Mouse (Mus musculus) forebrain, embryonic 11.5 days (tissue): ENCODE measurements at regions not wholly inside any gene's neighbourhood (a gene's known extent, or its start where the extent isn't known, plus 50 kb on each side); places are given as distances from the start of the nearest gene placed in this dataset.
A peak's percentile ranks its signal among the peaks of the same experiment; 100 is the strongest.

Experiments used
- ATAC-seq: fragments of 200-750 bp; cut with Nextera tagmentation; replicated peaks from 2 replicates; pipeline ENCODE4 v1.8.0; 2017; ENCODE audit warnings: moderate TSS enrichment; ENCODE audit not compliant: low FRiP score
- DNase-seq: peaks from one replicate; pipeline ENCODE4 v3.0.0-alpha.2; 2017; ENCODE audit warnings: low spot score
- H3K27ac ChIP-seq: fragments of 300-500 bp; sonication (generic); 2 replicates; pipeline ENCODE4 v1.5.1; 2014; ENCODE audit warnings: low read depth, low read length
- H3K27me3 ChIP-seq: fragments of 300-500 bp; sonication (generic); 2 replicates; pipeline ENCODE4 v1.6.1; 2014; ENCODE audit warnings: mild to moderate bottlenecking, low read length, mixed read lengths; ENCODE audit not compliant: control insufficient read depth, insufficient read depth
- H3K36me3 ChIP-seq: fragments of 300-500 bp; sonication (generic); 2 replicates; pipeline ENCODE4 v1.6.1; 2014; ENCODE audit warnings: mild to moderate bottlenecking, low read length, moderate library complexity, mixed read lengths; ENCODE audit not compliant: control insufficient read depth, insufficient read depth
- H3K4me1 ChIP-seq: fragments of 300-500 bp; sonication (generic); replicated peaks from 2 replicates; pipeline ENCODE4 v1.6.1; 2014; ENCODE audit warnings: low read length, mixed read lengths; ENCODE audit not compliant: control insufficient read depth, insufficient read depth
- H3K4me2 ChIP-seq: fragments of 300-500 bp; sonication (generic); 2 replicates; pipeline ENCODE4 v1.6.1; 2014; ENCODE audit warnings: low read depth, mild to moderate bottlenecking, low read length, moderate library complexity, mixed read lengths; ENCODE audit not compliant: severe bottlenecking
- H3K4me3 ChIP-seq: fragments of 300-500 bp; sonication (generic); 2 replicates; pipeline ENCODE4 v1.5.1; 2014; ENCODE audit warnings: low read depth, low read length
- H3K9ac ChIP-seq: fragments of 300-500 bp; sonication (generic); 2 replicates; pipeline ENCODE4 v1.6.1; 2014; ENCODE audit warnings: low read length
- H3K9me3 ChIP-seq: fragments of 300-500 bp; sonication (generic); 2 replicates; pipeline ENCODE4 v1.6.1; 2016; ENCODE audit warnings: low read length, mixed read lengths; ENCODE audit not compliant: control insufficient read depth
- WGBS: fragments of 180-500 bp; shearing (Covaris S2); extraction: QIAGEN DNeasy Blood & Tissue Kit; methylation state at CpG from one replicate; pipeline ENCODE4 v1.1.7; 2014; 5-methylcytosine and 5-hydroxymethylcytosine counted together

- no peak overlapping the region for H3K9ac ChIP-seq
- 85% methylated on average over 8 of the region's 8 CpGs for WGBS
- H3K4me1 ChIP-seq: no peaks in the 10 kb centered on the region
- ATAC-seq (no peak), DNase-seq (no peak)
- H3K36me3 ChIP-seq: no peaks in the 10 kb centered on the region
- H3K4me2 ChIP-seq: no peak overlapping the region
- no peak overlapping the region for H3K4me3 ChIP-seq
- no peaks in the 10 kb centered on the region for H3K9me3 ChIP-seq
- no peak overlapping the region for H3K27ac ChIP-seq
- H3K27me3 ChIP-seq: no peaks in the 10 kb centered on the region
Measured at GRCm38 (mm10) chr14:96990542-96991162, 471.8 kb upstream of the Klhl1 start.

GRCm38 (mm10) chr14:96963074-96963447 is 444.2 kb upstream of the Klhl1 start:
- no peak overlapping the region for H3K9ac ChIP-seq
- no peaks in the 10 kb centered on the region for H3K4me1 ChIP-seq
- no peaks in the 10 kb centered on the region for H3K36me3 ChIP-seq
- no peaks in the 10 kb centered on the region for H3K27me3 ChIP-seq
- H3K27ac ChIP-seq: no peak overlapping the region
- ATAC-seq: no peak
- no peaks in the 10 kb centered on the region for H3K9me3 ChIP-seq
- no peak overlapping the region for H3K4me2 ChIP-seq
- H3K4me3 ChIP-seq: no peak overlapping the region
- WGBS: 42% methylated on average over 5 of the region's 5 CpGs
- DNase-seq: no peak

- H3K4me2 ChIP-seq: no peak overlapping the region
- ATAC-seq (peak; percentile 51; the same call in 1 of the 2 replicates), DNase-seq (no peak)
Measured at GRCm38 (mm10) chr14:96962426-96963073, 443.6 kb upstream of the Klhl1 start.

GRCm38 (mm10) chr14:96956115-96956514 is 437.2 kb upstream of the Klhl1 start:
- WGBS: 90% methylated on average over 4 of the region's 4 CpGs

More at GRCm38 (mm10) chr14:96962426-96963073, 443.6 kb upstream of the Klhl1 start:
- Histone ChIP-seq H3K27ac (no peak overlapping the region), H3K9me3 (no peaks in the 10 kb centered on the region), H3K9ac (no peak overlapping the region), H3K27me3 (no peaks in the 10 kb centered on the region), H3K4me1 (no peaks in the 10 kb centered on the region), H3K4me3 (no peak overlapping the region), H3K36me3 (no peaks in the 10 kb centered on the region)
- WGBS: 31% methylated on average over 8 of the region's 8 CpGs

GRCm38 (mm10) chr14:96954462-96954861 is 435.6 kb upstream of the Klhl1 start:
- no peak for DNase-seq
- H3K4me3 ChIP-seq: no peak overlapping the region
- ATAC-seq: peak; percentile 55

More at GRCm38 (mm10) chr14:96956115-96956514, 437.2 kb upstream of the Klhl1 start:
- Histone ChIP-seq H3K9ac (no peak overlapping the region), H3K4me1 (no peaks in the 10 kb centered on the region), H3K36me3 (no peaks in the 10 kb centered on the region), H3K27ac (no peak overlapping the region), H3K4me2 (no peak overlapping the region), H3K27me3 (no peaks in the 10 kb centered on the region), H3K9me3 (no peaks in the 10 kb centered on the region), H3K4me3 (no peak overlapping the region)
- no peak for DNase-seq
- ATAC-seq: no peak

GRCm38 (mm10) chr14:96908737-96909136 is 389.8 kb upstream of the Klhl1 start:
- H3K27ac ChIP-seq: no peak overlapping the region
- H3K4me2 ChIP-seq: no peak overlapping the region
- H3K36me3 ChIP-seq: no peaks in the 10 kb centered on the region
- 4% methylated on average over 2 of the region's 2 CpGs for WGBS
- peak; percentile 25; the same call in 1 of the 2 replicates for ATAC-seq
- H3K27me3 ChIP-seq: no peaks in the 10 kb centered on the region
- H3K9ac ChIP-seq: no peak overlapping the region
- no peaks in the 10 kb centered on the region for H3K4me1 ChIP-seq
- H3K4me3 ChIP-seq: no peak overlapping the region
- H3K9me3 ChIP-seq: no peaks in the 10 kb centered on the region
- no peak for DNase-seq

More at GRCm38 (mm10) chr14:96954462-96954861, 435.6 kb upstream of the Klhl1 start:
- H3K4me1 ChIP-seq: no peaks in the 10 kb centered on the region
- H3K9ac ChIP-seq: no peak overlapping the region
- no peaks in the 10 kb centered on the region for H3K36me3 ChIP-seq
- no peak overlapping the region for H3K27ac ChIP-seq
- H3K4me2 ChIP-seq: no peak overlapping the region
- H3K27me3 ChIP-seq: no peaks in the 10 kb centered on the region
- no peaks in the 10 kb centered on the region for H3K9me3 ChIP-seq

- Histone ChIP-seq H3K9me3 (no peaks in the 10 kb centered on the region), H3K4me3 (no peak overlapping the region), H3K27ac (no peak overlapping the region), H3K27me3 (no peaks in the 10 kb centered on the region), H3K4me1 (no peaks in the 10 kb centered on the region), H3K9ac (no peak overlapping the region), H3K4me2 (no peak overlapping the region), H3K36me3 (no peaks in the 10 kb centered on the region)
- WGBS: 80% methylated on average over 3 of the region's 3 CpGs
- ATAC-seq (no peak), DNase-seq (no peak)
Measured at GRCm38 (mm10) chr14:96879701-96880100, 360.8 kb upstream of the Klhl1 start.

- no peak overlapping the region for H3K4me3 ChIP-seq
- no peaks in the 10 kb centered on the region for H3K9me3 ChIP-seq
- H3K27ac ChIP-seq: no peak overlapping the region
- no peaks in the 10 kb centered on the region for H3K27me3 ChIP-seq
- DNase-seq: no peak
- WGBS: 95% methylated on average over 4 of the region's 4 CpGs
- no peak overlapping the region for H3K4me2 ChIP-seq
- H3K36me3 ChIP-seq: no peaks in the 10 kb centered on the region
- H3K9ac ChIP-seq: no peak overlapping the region
- no peaks in the 10 kb centered on the region for H3K4me1 ChIP-seq
- ATAC-seq: no peak
Measured at GRCm38 (mm10) chr14:96871969-96872368, 353.1 kb upstream of the Klhl1 start.

- no peak overlapping the region for H3K27ac ChIP-seq
- H3K27me3 ChIP-seq: no peaks in the 10 kb centered on the region
- no peaks in the 10 kb centered on the region for H3K4me1 ChIP-seq
- ATAC-seq (no peak; the same call in 1 of the 2 replicates), DNase-seq (no peak)
- 71% methylated on average over 2 of the region's 2 CpGs for WGBS
- no peak overlapping the region for H3K4me2 ChIP-seq
- H3K9ac ChIP-seq: no peak overlapping the region
- no peaks in the 10 kb centered on the region for H3K36me3 ChIP-seq
- H3K9me3 ChIP-seq: no peaks in the 10 kb centered on the region
- H3K4me3 ChIP-seq: no peak overlapping the region
Measured at GRCm38 (mm10) chr14:96838910-96839309, 320.0 kb upstream of the Klhl1 start.
